Mouse (Mus musculus): ENCODE measurements around the gene Slc6a13. TPM values are rescaled to one million over a fixed set of nuclear protein-coding genes. Genes with fewer than 3 reads are reported as not detected.

The Slc6a13 gene
- total RNA-seq (2023; ENCODE audit: inconsistent age), result 0.21 to 0.35 TPM in 2 of 4 replicates, not detected in the others

GRCm38 (mm10) chr6:121299954-121300353 lies at the start of gene Slc6a13:
Gene Slc6a13, plus strand, starts transcription at chr6:121300227.

GRCm38 (mm10) chr6:121343026-121343770 lies 43.2 kb downstream of the Slc6a13 start, which contains the start of gene Slc6a12:
Gene Slc6a12, plus strand, starts transcription at chr6:121343076.

Other genes starting within 250 kb of the Slc6a13 start
- gene Mical3, start 169.2 kb upstream of the Slc6a13 start, total RNA-seq (2023; ENCODE audit: inconsistent age), result 20.2 to 28.5 TPM (median 26.1 TPM) in 4 replicates
- 6.8 to 8.1 TPM (median 7.7 TPM) in 4 replicates for gene Pex26, start 116.6 kb upstream of the Slc6a13 start, total RNA-seq (2023; ENCODE audit: inconsistent age)
- gene Tuba8, start 89.5 kb upstream of the Slc6a13 start, total RNA-seq (2023; ENCODE audit: inconsistent age), result not detected in 4 replicates
- gene Usp18, start 54.3 kb upstream of the Slc6a13 start, total RNA-seq (2023; ENCODE audit: inconsistent age), result 3.3 to 13.0 TPM (median 9.0 TPM) in 4 replicates
- 0.61 TPM in 1 of 4 replicates, not detected in the others for gene Slc6a12, start 42.8 kb downstream of the Slc6a13 start, total RNA-seq (2023; ENCODE audit: inconsistent age)
- gene Iqsec3, start 173.5 kb downstream of the Slc6a13 start, total RNA-seq (2023; ENCODE audit: inconsistent age), result not detected in 4 replicates

All from B cell, adult (primary cell).